Mouse (Mus musculus) forebrain, embryonic 13.5 days (tissue): ENCODE results near the gene Clec16a. TPM values are rescaled to one million over a fixed set of nuclear protein-coding genes. Genes with fewer than 3 reads are reported as not detected.

Experiments used
- ATAC-seq: fragments of 200-750 bp; cut with Nextera tagmentation; 2 replicates; pipeline ENCODE4 v1.8.0; 2017
- H3K27ac ChIP-seq: fragments of 300-500 bp; sonication (generic); 2 replicates; pipeline ENCODE4 v1.5.1; 2015; ENCODE audit warnings: inconsistent platforms, mild to moderate bottlenecking, moderate library complexity
- H3K27me3 ChIP-seq: fragments of 300-500 bp; sonication (generic); 2 replicates; pipeline ENCODE4 v1.6.1; 2015; ENCODE audit warnings: mild to moderate bottlenecking, inconsistent platforms
- H3K36me3 ChIP-seq: fragments of 300-500 bp; sonication (generic); 2 replicates; pipeline ENCODE4 v1.6.1; 2015; ENCODE audit warnings: mild to moderate bottlenecking, inconsistent platforms; ENCODE audit not compliant: poor library complexity, severe bottlenecking
- H3K4me1 ChIP-seq: fragments of 300-500 bp; sonication (generic); 2 replicates; pipeline ENCODE4 v1.6.1; 2015; ENCODE audit warnings: inconsistent platforms
- H3K4me2 ChIP-seq: fragments of 300-500 bp; sonication (generic); 2 replicates; pipeline ENCODE4 v1.6.1; 2015; ENCODE audit warnings: inconsistent platforms, mild to moderate bottlenecking, moderate library complexity
- H3K4me3 ChIP-seq: fragments of 300-500 bp; sonication (generic); 2 replicates; pipeline ENCODE4 v1.5.1; 2015; ENCODE audit warnings: mild to moderate bottlenecking, inconsistent platforms
- H3K9ac ChIP-seq: fragments of 300-500 bp; sonication (generic); 2 replicates; pipeline ENCODE4 v1.6.1; 2015; ENCODE audit warnings: mild to moderate bottlenecking, inconsistent platforms
- H3K9me3 ChIP-seq: fragments of 300-500 bp; sonication (generic); replicated peaks from 2 replicates; pipeline ENCODE4 v1.6.1; 2016; ENCODE audit warnings: inconsistent platforms
- WGBS: fragments of 180-500 bp; shearing (Covaris S2); methylation state at CpG from one replicate; pipeline ENCODE4 v1.1.7; 2015; 5-methylcytosine and 5-hydroxymethylcytosine counted together
- polyA plus RNA-seq: library from polyadenylated mRNA; unstranded; fragments of >200 nt; fragmentation: Nextera tagmentation; extraction: Ambion mirVana; gene quantifications from 2 replicates; pipeline ENCODE4 v1.2.1, GENCODE M21; 2015

Gene Clec16a
- polyA plus RNA-seq, 1 experiment from 2014 or later, result 61.7 TPM

DNA sequence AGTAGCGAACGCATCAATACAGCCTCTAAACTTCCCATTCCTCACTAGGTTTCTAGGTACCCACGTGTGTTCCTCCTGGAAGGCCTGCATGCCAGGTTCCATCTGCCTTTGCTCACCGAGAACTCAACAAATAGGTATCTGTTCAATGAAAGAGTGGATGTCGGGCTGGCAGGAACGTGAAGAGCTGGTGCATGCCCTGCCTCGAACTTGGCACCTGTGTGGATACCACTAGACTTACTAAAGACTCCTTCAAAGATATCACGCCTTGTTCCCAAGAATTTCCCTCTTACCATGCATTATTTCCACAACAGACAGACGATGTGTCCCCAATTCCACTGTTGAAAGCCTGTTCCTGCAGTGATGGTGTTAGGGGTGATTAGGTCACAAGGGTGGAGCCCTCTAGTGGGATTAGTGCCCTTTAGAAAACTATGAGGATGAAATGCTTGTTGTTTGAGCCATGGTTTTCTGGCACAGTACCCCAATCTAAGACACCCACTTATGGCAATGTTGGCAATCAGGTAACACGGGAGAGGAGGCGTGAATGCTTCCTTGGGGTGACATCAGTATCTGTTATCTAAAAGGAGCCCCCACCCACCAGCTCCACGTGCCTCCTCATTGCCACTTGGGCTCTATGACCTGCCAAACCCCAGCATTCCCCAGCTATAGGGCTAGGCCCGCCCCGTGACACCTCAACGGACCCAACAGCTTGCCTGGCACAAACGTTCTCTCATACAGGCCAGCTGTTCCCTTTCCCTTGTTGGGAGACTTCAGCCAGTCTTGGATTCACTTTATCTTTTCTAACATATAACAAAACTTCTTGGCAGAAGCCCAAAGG is 4.2 kb upstream of the Clec16a start:
- Histone ChIP-seq H3K9me3 (no peaks in the 10 kb centered on the region), H3K9ac (peak overlapping the region; percentile 95), H3K36me3 (0 out of 2 replicates have a peak, but pooled peaks cover 2% of the 10 kb centered on the region), H3K27ac (no peak overlapping the region), H3K4me2 (peak overlapping the region; percentile 72), H3K4me3 (peak overlapping the region; percentile 92), H3K27me3 (no peaks in the 10 kb centered on the region), H3K4me1 (peaks cover 37% of the 10 kb centered on the region)
- 73% methylated on average over 16 of the region's 16 CpGs for WGBS
- no peak for ATAC-seq

DNA sequence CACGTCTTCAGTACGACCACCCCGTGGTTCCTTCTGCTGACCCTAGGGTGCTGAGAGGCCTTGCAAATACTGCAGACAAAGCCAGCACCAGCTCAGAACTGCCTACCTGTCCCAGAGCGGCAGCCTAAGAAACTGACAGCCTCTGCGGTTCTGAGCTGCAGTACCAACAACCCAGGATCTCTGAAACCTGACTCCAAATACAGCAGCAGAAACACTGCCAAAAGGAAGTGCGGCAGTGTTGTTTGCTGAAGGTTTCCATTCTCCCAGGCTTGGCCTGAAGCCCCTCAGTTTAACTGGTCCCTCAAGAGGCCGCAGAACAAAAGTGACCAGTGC is 3.6 kb upstream of the Clec16a start:
- no peaks in the 10 kb centered on the region for H3K27me3 ChIP-seq
- H3K36me3 ChIP-seq, result no peaks in the 10 kb centered on the region
- no peak for ATAC-seq
- no peak overlapping the region for H3K27ac ChIP-seq
- WGBS, result 33% methylated on average over 7 of the region's 7 CpGs
- peak overlapping the region; percentile 92 for H3K4me3 ChIP-seq
- H3K4me2 ChIP-seq, result peak overlapping the region; percentile 72
- peak overlapping the region; percentile 95 for H3K9ac ChIP-seq
- H3K9me3 ChIP-seq, result no peaks in the 10 kb centered on the region
- peaks cover 43% of the 10 kb centered on the region for H3K4me1 ChIP-seq

DNA sequence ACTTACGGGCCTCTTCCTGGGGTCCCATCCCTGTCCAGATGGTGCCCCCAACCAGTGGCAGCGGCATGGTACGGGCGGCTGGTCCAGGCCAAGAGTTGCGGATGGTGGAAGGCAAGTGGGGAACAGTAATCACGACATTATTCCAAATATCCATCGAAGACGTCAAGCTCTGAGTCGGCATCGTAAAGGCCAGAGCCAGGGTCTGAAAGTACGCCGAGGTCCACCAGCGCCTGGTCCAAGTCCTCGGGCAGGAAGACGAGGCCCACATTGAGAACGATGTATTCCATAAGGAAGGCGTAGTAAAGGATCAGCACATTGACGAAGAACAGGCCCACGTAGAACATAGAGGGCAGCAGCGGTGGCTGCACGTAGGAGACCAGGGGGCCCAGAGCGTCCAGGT is 2.9 kb upstream of the Clec16a start:
- peak overlapping the region; percentile 76; the same call in 1 of the 2 replicates for H3K27ac ChIP-seq

DNA sequence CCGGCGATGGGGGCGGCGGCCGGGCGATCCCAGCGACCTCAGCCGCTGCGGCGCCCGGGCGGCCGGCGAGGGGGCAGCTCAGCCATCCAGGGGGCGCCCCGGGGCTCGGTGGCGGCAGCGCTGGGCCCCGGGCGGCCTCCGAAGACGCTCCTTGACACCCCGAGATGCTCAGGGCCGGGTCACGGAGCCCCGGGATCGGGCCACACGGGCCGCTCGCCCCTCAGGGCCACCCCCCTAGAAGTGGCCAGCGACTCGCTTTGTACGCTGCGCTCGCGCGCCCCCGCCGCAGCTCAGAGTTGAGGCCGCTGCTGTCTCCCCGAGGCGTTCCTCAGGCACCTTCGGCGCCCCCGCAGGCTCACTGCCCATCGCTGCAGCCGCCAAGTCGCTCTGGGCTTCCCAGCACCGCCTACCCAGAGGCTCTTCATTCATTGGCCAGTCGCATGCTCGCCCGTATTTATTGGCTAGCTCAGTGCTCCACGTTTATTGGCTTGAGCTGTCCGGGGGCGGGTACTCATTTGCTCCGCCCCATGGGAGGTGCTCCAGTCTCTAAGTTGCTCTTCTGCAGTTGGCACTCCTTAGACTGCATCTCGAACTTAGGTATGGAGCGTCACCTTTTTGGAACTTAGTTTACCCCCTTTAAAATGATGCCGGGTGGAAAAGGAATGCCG is 2.3 kb upstream of the Clec16a start, which contains the start of gene Dexi:
Gene Dexi (minus strand): TSS at position 357 of the 668 bp plus-strand sequence.
- no peaks in the 10 kb centered on the region for H3K36me3 ChIP-seq
- ATAC-seq, result peak; percentile 95
- H3K9me3 ChIP-seq, result no peaks in the 10 kb centered on the region
- peak within 1 kb of the TSS; percentile 95 for H3K9ac ChIP-seq
- WGBS, result under 1% methylated on average over 50 of the region's 61 CpGs
- peak within 1 kb of the TSS; percentile 92 for H3K4me3 ChIP-seq
- peaks cover 54% of the 10 kb centered on the region for H3K4me1 ChIP-seq
- H3K4me2 ChIP-seq, result peak within 1 kb of the TSS; percentile 72
- no peaks in the 10 kb centered on the region for H3K27me3 ChIP-seq
- peak within 1 kb of the TSS; percentile 76 for H3K27ac ChIP-seq

More for the DNA sequence above, 2.9 kb upstream of the Clec16a start:
- Histone ChIP-seq H3K4me3 (peak overlapping the region; percentile 92), H3K4me1 (peaks cover 50% of the 10 kb centered on the region), H3K27me3 (no peaks in the 10 kb centered on the region), H3K4me2 (peak overlapping the region; percentile 72), H3K36me3 (no peaks in the 10 kb centered on the region), H3K9me3 (no peaks in the 10 kb centered on the region), H3K9ac (peak overlapping the region; percentile 95)
- no peak; the same call in 1 of the 2 replicates for ATAC-seq
- WGBS, result 6% methylated on average over 22 of the region's 22 CpGs

DNA sequence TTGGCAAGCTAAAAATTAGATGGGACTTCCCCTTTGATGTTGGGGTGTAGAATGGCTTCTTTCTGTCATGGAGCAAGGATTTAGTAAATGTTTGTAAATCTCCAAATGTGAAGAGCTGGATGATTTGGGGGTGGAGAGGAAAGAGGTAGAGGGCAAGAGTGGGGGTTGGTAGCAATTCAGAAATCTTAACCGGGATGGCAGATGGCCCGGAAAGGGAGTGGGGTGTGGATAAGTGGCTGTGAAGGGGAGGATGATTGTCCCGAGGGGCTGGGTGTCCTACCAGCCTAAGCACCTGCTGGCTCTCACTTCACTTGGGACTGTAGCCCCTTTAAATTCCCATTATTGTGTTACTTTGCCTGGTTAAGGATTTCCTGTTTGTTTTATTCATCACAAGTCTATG is 1.7 kb downstream of the Clec16a start:
- no peak for ATAC-seq
- H3K4me1 ChIP-seq, result peaks cover 24% of the 10 kb centered on the region
- no peak overlapping the region for H3K9ac ChIP-seq
- 66% methylated on average over 3 of the region's 3 CpGs for WGBS
- no peak overlapping the region for H3K27ac ChIP-seq
- H3K4me2 ChIP-seq, result 0 out of 2 replicates have a peak overlapping the region, but pooled peaks have one; percentile 73
- H3K4me3 ChIP-seq, result no peak overlapping the region
- H3K36me3 ChIP-seq, result no peaks in the 10 kb centered on the region
- no peaks in the 10 kb centered on the region for H3K9me3 ChIP-seq
- H3K27me3 ChIP-seq, result no peaks in the 10 kb centered on the region

DNA sequence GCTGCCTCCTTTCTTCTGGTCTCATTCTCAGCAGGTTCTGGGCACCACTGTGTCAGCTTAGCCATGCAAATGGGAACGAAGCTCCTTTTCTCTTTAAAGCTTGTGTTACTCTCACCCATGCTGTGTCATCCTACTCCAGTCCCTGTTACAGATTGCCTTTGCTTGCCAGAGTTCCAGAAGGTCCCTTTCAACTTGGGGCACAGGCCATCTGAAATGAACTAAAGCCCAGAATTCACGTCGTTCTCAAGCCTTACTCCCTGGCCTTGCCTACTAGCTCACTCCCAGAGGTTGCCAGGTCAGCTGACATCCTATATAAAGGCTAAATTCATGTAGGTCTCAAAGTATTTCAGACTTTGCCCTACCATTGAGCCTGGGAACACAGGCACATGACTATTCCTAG is 3.8 kb downstream of the Clec16a start:
- no peak overlapping the region for H3K27ac ChIP-seq
- no peaks in the 10 kb centered on the region for H3K36me3 ChIP-seq
- no peaks in the 10 kb centered on the region for H3K9me3 ChIP-seq
- 73% methylated on average over 3 of the region's 3 CpGs for WGBS
- no peaks in the 10 kb centered on the region for H3K27me3 ChIP-seq
- H3K4me1 ChIP-seq, result peaks cover 20% of the 10 kb centered on the region
- no peak overlapping the region for H3K9ac ChIP-seq
- H3K4me3 ChIP-seq, result no peak overlapping the region
- ATAC-seq, result no peak
- H3K4me2 ChIP-seq, result no peak overlapping the region

DNA sequence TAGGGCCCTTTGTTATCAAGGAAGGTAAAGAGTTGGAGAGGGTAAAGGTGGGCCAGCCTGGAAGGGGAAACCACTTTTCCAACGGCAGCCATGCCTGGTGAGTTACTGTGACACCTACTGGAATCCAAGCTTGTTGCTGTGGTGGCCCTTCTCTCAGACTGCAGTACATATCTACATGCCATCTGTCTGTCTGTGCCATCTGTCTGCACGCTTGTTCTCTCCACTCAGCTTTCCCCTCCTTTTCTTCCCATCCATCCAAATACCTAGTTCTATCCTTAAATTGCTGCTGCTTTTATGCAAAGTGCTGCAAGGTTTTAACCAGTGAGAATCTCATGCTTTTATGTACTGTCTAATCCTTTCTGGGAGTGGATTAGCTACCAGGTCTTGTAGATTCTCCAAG is 4.5 kb downstream of the Clec16a start:
- 87% methylated on average over 2 of the region's 2 CpGs for WGBS
- Histone ChIP-seq H3K9ac (no peak overlapping the region), H3K4me3 (no peak overlapping the region), H3K4me1 (peaks cover 20% of the 10 kb centered on the region), H3K4me2 (no peak overlapping the region), H3K27ac (no peak overlapping the region), H3K36me3 (no peaks in the 10 kb centered on the region), H3K9me3 (no peaks in the 10 kb centered on the region), H3K27me3 (no peaks in the 10 kb centered on the region)
- ATAC-seq, result no peak

DNA sequence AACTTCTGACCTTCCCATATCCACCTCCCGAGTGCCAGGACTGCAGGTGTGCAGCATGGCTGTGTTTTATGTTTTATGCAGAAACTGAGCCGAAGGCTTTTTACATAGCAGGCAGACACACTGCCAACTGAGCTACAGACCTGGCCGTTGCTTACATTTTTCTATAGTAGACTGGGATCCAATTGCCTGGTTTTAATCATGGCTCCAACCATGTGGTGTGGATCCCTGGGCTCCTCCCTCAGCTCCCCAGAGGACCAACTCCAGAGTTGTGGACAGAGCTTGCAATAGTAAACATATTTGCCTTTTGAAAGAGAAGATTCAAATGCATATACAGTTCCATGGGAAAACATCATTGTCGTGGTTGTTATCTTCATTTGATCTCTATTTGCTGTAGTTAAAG is 6.5 kb downstream of the Clec16a start:
- Histone ChIP-seq H3K9me3 (no peaks in the 10 kb centered on the region), H3K27me3 (no peaks in the 10 kb centered on the region), H3K27ac (no peak overlapping the region), H3K4me3 (no peak overlapping the region), H3K4me1 (peaks cover 11% of the 10 kb centered on the region), H3K9ac (no peak overlapping the region), H3K4me2 (no peak overlapping the region), H3K36me3 (no peaks in the 10 kb centered on the region)
- 89% methylated on average over 4 of the region's 4 CpGs for WGBS
- ATAC-seq, result no peak

DNA sequence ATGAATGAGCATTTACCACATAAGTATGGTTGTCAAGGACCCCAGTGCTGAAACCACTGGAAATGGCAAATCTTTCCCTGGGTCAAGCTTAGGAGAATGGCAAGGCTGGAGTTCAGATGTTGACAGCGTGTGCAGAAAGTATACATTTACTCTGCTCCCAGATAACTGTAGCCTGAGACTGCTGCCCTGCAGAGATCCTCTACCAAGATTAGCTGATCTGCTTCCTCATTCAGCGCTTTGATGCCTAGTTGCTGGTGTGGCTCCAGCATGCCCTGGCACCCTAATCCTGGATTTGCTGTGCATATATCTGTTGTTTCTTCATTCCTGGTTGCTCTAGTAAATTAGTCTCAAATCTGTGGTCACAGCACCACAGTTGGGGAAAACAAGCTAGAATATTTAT is 8.7 kb downstream of the Clec16a start:
- Histone ChIP-seq H3K4me1 (no peaks in the 10 kb centered on the region), H3K36me3 (no peaks in the 10 kb centered on the region), H3K4me2 (no peak overlapping the region), H3K27me3 (no peaks in the 10 kb centered on the region), H3K9ac (no peak overlapping the region), H3K9me3 (no peaks in the 10 kb centered on the region), H3K27ac (no peak overlapping the region), H3K4me3 (no peak overlapping the region)
- 96% methylated on average over 2 of the region's 2 CpGs for WGBS
- ATAC-seq, result no peak

DNA sequence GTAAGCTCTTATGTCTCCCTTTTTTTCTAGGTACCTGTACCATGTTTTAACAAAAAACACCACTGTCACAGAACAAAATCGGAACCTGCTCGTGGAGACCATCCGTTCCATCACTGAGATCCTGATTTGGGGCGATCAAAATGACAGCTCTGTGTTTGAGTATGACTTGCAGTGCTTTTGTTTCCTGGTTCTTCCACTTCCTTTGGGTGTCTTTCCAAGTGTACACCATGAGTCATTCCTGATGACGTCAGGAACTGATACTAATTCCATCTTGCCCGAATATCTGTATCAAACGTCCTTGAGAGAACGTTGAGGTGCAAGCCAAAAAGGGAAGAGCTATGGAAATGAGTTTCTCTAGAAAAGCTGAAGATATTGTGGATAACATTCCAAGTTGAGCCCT is 14.9 kb downstream of the Clec16a start:
- Histone ChIP-seq H3K9ac (no peak overlapping the region), H3K4me3 (no peak overlapping the region), H3K9me3 (no peaks in the 10 kb centered on the region), H3K4me2 (no peak overlapping the region), H3K4me1 (no peaks in the 10 kb centered on the region), H3K36me3 (peaks cover 39% of the 10 kb centered on the region), H3K27ac (no peak overlapping the region), H3K27me3 (no peaks in the 10 kb centered on the region)
- no peak for ATAC-seq
- 95% methylated on average over 8 of the region's 8 CpGs for WGBS

DNA sequence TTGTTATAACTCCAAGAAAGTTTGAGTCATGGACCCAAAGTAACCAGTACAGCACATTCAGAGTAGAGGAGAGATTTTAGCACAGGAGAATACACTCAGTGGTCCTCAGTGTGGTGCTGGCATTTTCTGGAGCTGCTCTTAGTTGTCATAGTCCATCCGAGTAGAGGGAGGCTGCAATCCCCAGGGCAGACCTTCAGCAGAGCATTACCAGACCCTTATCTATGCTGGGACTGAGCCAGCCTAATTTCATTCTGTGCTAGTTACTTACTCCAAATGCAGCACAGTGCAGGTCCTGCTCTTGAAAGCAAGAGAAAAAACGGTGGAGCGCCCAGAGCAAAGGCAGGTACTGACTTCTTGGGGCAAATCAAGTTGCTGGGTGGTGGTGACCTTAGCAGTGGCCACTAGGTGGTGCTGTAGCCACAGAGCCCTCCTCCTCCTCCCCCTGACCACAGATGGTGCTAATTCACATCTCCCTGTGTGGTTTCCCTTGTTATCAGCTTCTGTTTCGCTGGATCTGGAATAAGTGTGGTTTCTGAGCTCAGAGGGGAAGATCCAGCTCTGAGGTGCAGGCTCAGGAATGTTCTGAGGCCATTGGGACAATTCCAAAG is 20.2 kb downstream of the Clec16a start:
- Histone ChIP-seq H3K27ac (no peak overlapping the region), H3K9ac (no peak overlapping the region), H3K27me3 (no peaks in the 10 kb centered on the region), H3K4me1 (0 out of 2 replicates have a peak, but pooled peaks cover 4% of the 10 kb centered on the region), H3K36me3 (peaks cover 63% of the 10 kb centered on the region), H3K4me3 (no peak overlapping the region), H3K9me3 (no peaks in the 10 kb centered on the region), H3K4me2 (no peak overlapping the region)
- WGBS, result 32% methylated on average over 4 of the region's 4 CpGs
- ATAC-seq, result peak; percentile 77

DNA sequence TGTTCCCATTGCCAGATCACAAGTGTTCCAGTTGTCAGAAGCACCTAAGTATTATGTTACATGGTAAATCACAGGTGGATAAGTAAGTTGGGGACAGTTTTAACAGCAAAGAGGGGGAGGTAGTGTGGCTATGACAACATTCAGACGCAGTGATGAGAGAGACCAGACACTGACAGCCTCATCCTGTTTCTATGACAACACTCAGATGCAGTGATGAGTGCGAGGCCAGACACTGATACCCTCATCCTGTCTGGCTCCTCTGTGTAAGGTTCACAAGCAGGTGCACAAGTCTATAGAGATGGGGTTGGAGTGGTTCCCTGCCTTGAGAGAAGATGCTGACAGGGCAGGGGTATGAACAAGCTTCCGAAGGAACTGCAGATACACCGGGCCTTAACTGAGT is 22.0 kb downstream of the Clec16a start:
- 0 out of 2 replicates have a peak, but pooled peaks cover 4% of the 10 kb centered on the region for H3K4me1 ChIP-seq

More for the DNA sequence above, 22.0 kb downstream of the Clec16a start:
- no peak overlapping the region for H3K4me2 ChIP-seq
- no peak overlapping the region for H3K9ac ChIP-seq
- H3K27ac ChIP-seq, result no peak overlapping the region
- 91% methylated on average over 4 of the region's 4 CpGs for WGBS
- no peaks in the 10 kb centered on the region for H3K9me3 ChIP-seq
- no peak for ATAC-seq
- peaks cover 64% of the 10 kb centered on the region for H3K36me3 ChIP-seq
- no peaks in the 10 kb centered on the region for H3K27me3 ChIP-seq
- no peak overlapping the region for H3K4me3 ChIP-seq
